Mouse (Mus musculus): Measurements from ENCODE around the gene Birc5. TPM values are rescaled to one million over a fixed set of nuclear protein-coding genes. Genes with fewer than 3 reads are reported as not detected.

Birc5 gene
- total and polyA plus RNA-seq, 3 experiments = 193 to 289 (median 270) TPM

DNA sequence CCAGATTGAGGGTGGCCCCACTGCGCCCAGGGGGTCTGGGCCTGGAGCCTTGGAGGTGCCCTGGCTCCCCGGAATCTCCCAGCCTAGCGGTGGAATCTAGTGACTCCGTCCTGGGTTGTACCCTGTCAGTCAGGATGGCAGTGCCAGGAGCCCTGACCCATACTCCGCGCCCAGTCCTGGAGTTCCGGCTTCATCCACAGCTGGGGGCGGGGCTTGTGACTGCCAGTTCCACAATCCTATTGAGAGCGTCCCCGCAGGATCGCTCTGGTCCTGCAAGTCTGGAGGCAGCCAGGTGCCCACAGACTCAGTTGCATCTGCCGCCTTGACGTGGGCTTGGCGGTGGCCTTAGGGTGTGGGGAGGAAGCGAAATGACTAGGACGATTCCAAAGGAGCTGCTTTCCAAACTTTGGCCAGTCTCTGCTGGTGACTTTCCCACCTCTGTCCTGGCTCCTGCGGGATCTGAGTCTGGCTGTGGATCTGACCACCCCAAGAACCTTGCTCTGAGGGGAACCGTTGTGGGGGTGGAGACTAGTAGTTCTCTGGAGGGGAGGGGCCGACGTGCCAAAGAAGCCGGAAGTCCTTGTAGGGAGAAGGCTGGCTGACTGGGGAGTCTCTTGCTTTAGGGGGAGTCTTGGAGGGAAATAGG is 38.5 kb upstream of the Birc5 start:
- in situ Hi-C loops (cut with MboI; ENCODE audit: low pct_ligation_motif_present, low pct_unique_long_range_greater_than_20kb, low sequenced_read_pairs) = no loop called here
- Histone ChIP-seq H3K9me3 (replicated peaks; ENCODE audit: low read length) (no peaks in the 10 kb centered on the region), H3K27ac (ENCODE audit: insufficient read depth, low read depth) (peak overlapping the region; percentile 68), H3K4me2 (ENCODE audit: insufficient read depth, low read depth, poor library complexity, severe bottlenecking) (peak overlapping the region; percentile 67), H3K9ac (ENCODE audit: insufficient read depth, low read depth) (peak overlapping the region; percentile 73), H3K4me1 (ENCODE audit: control insufficient read depth in 1 of 2, insufficient read depth in 2 of 2) (peaks cover 28 to 83% of the 10 kb centered on the region in 2 experiments), H3K36me3 (replicated peaks in 1 of 2; ENCODE audit: control insufficient read depth in 1 of 2, insufficient read depth in 1 of 2, low read length in 1 of 2) (peaks cover 41 to 57% of the 10 kb centered on the region in 2 experiments), H3K79me2 (replicated peaks; ENCODE audit: control insufficient read depth, extremely low read depth, insufficient read depth, poor library complexity, severe bottlenecking) (peaks cover 56% of the 10 kb centered on the region), H3K27me3 (replicated peaks) (no peaks in the 10 kb centered on the region), H3K4me3 (replicated peaks in 1 of 3; ENCODE audit: low read depth in 2 of 3, low read length in 2 of 3, poor library complexity in 1 of 3) (peak overlapping the region; percentile 80 to 98 (median 93))
- dilution Hi-C loops (cut with MboI; ENCODE audit: extremely low pct_ligation_motif_present, extremely low pct_unique_long_range_greater_than_20kb, low sequenced_read_pairs) = no loop called here
- DNase-seq (ENCODE audit: extremely low read depth) = peak; percentile 94
- TF ChIP-seq E2F4 (IDR thresholded peaks at IDR 0.05; ENCODE audit: insufficient replicate concordance, low read depth, low read length) (no peak), GABPA (IDR thresholded peaks at IDR 0.05; ENCODE audit: insufficient replicate concordance, low read depth, low read length) (no peak), PAX5 (IDR thresholded peaks at IDR 0.05; ENCODE audit: low read length) (no peak), ZMIZ1 (IDR thresholded peaks at IDR 0.05; ENCODE audit: low read depth, low read length) (peak; percentile 94), SIN3A (IDR thresholded peaks at IDR 0.05; ENCODE audit: low read length) (no peak; the same call in 1 of the 2 replicates), KAT2A (IDR thresholded peaks at IDR 0.05; ENCODE audit: insufficient replicate concordance, low read length) (0 out of 2 replicates have a peak, but pooled peaks have one; percentile 29), UBTF (IDR thresholded peaks at IDR 0.05; ENCODE audit: low read depth, low read length) (peak; percentile 43), POLR2AphosphoS2 (IDR thresholded peaks at IDR 0.05; ENCODE audit: low read depth, low read length) (peak; percentile 95), ETS1 (conservative IDR thresholded peaks at IDR 0.05; ENCODE audit: low read depth, low read length) (no peak; the same call in 1 of the 2 replicates), POLR2A (IDR thresholded peaks at IDR 0.05; ENCODE audit: low read depth, low read length) (peak; percentile 62), CTCF (conservative IDR thresholded peaks at IDR 0.05 in 1 of 2, IDR thresholded peaks at IDR 0.05 in 1 of 2; ENCODE audit: low read depth in 2 of 2, low read length in 2 of 2) (peak in 1 of 2 experiments; percentile 45; a peak in 2 of 4 replicates), TBP (conservative IDR thresholded peaks at IDR 0.05; ENCODE audit: low read depth, low read length) (peak; percentile 54; the same call in 1 of the 2 replicates), CHD1 (IDR thresholded peaks at IDR 0.05; ENCODE audit: low read depth, low read length) (no peak; the same call in 1 of the 2 replicates), USF1 (IDR thresholded peaks at IDR 0.05; ENCODE audit: low read depth, low read length) (no peak), MAZ (IDR thresholded peaks at IDR 0.05; ENCODE audit: low read depth, low read length) (0 out of 2 replicates have a peak, but pooled peaks have one; percentile 75), MYC (IDR thresholded peaks at IDR 0.05; ENCODE audit: low read depth, low read length) (no peak), NELFE (IDR thresholded peaks at IDR 0.05; ENCODE audit: low read depth, low read length) (peak; percentile 52; the same call in 1 of the 2 replicates), BHLHE40 (IDR thresholded peaks at IDR 0.05; ENCODE audit: low read depth, low read length) (peak; percentile 29; the same call in 1 of the 2 replicates), MEF2A (IDR thresholded peaks at IDR 0.05; ENCODE audit: borderline replicate concordance, low read depth, low read length) (no peak), EP300 (IDR thresholded peaks at IDR 0.05; ENCODE audit: low read length) (no peak), IRF4 (IDR thresholded peaks at IDR 0.05; ENCODE audit: low read depth, low read length) (peak; percentile 49; the same call in 1 of the 2 replicates), JUN (IDR thresholded peaks at IDR 0.05; ENCODE audit: insufficient read depth, low read depth, low read length) (no peak), MAFK (IDR thresholded peaks at IDR 0.05; ENCODE audit: insufficient replicate concordance, low read length) (no peak), CHD2 (IDR thresholded peaks at IDR 0.05; ENCODE audit: low read length) (0 out of 2 replicates have a peak, but pooled peaks have one; percentile 68), HCFC1 (IDR thresholded peaks at IDR 0.05; ENCODE audit: low read depth, low read length) (peak; percentile 32; the same call in 1 of the 2 replicates), RCOR1 (conservative IDR thresholded peaks at IDR 0.05; ENCODE audit: low read depth, low read length) (no peak), ELF1 (IDR thresholded peaks at IDR 0.05; ENCODE audit: low read depth, low read length) (peak; percentile 86), ZC3H11A (IDR thresholded peaks at IDR 0.05; ENCODE audit: low read depth, low read length) (no peak), SMC3 (IDR thresholded peaks at IDR 0.05; ENCODE audit: low read depth, low read length) (peak; percentile 5), ZKSCAN1 (IDR thresholded peaks at IDR 0.05; ENCODE audit: borderline replicate concordance, low read depth, low read length) (no peak), ZNF384 (IDR thresholded peaks at IDR 0.05; ENCODE audit: low read depth, low read length) (no peak), USF2 (conservative IDR thresholded peaks at IDR 0.05; ENCODE audit: low read depth, low read length) (no peak), MAX (IDR thresholded peaks at IDR 0.05; ENCODE audit: low read length) (no peak; the same call in 1 of the 2 replicates), RAD21 (IDR thresholded peaks at IDR 0.05; ENCODE audit: low read depth, low read length) (no peak; the same call in 1 of the 2 replicates), TCF12 (IDR thresholded peaks at IDR 0.05; ENCODE audit: low read depth, low read length) (peak; percentile 18; the same call in 1 of the 2 replicates), MXI1 (IDR thresholded peaks at IDR 0.05; ENCODE audit: low read depth, low read length) (no peak; the same call in 1 of the 2 replicates), NRF1 (IDR thresholded peaks at IDR 0.05; ENCODE audit: low read depth, low read length) (no peak), JUND (conservative IDR thresholded peaks at IDR 0.05; ENCODE audit: low read depth, low read length) (no peak)

All from CH12.LX (cell line).